Mouse (Mus musculus) forebrain, embryonic 16.5 days (tissue): ENCODE results near the gene Nfkb2. TPM values are rescaled to one million over a fixed set of nuclear protein-coding genes. Genes with fewer than 3 reads are reported as not detected.

ENCODE experiments used
- ATAC-seq: fragments of 200-750 bp; cut with Nextera tagmentation; 2 replicates; pipeline ENCODE4 v1.8.0; 2017; ENCODE audit warnings: mild to moderate bottlenecking, moderate library complexity
- H3K27ac ChIP-seq: fragments of 300-500 bp; sonication (generic); 2 replicates; pipeline ENCODE4 v1.5.1; 2014; ENCODE audit warnings: low read length, control low read depth
- H3K27me3 ChIP-seq: fragments of 300-500 bp; sonication (generic); replicated peaks from 2 replicates; pipeline ENCODE4 v1.6.1; 2014; ENCODE audit warnings: low read length; ENCODE audit not compliant: control insufficient read depth, insufficient read depth
- H3K36me3 ChIP-seq: fragments of 300-500 bp; sonication (generic); 2 replicates; pipeline ENCODE4 v1.6.1; 2014; ENCODE audit not compliant: control insufficient read depth, insufficient read depth
- H3K4me1 ChIP-seq: fragments of 300-500 bp; sonication (generic); replicated peaks from 2 replicates; pipeline ENCODE4 v1.6.1; 2014; ENCODE audit warnings: low read length; ENCODE audit not compliant: control insufficient read depth, insufficient read depth
- H3K4me2 ChIP-seq: fragments of 300-500 bp; sonication (generic); 2 replicates; pipeline ENCODE4 v1.6.1; 2014; ENCODE audit warnings: mild to moderate bottlenecking, low read length, control low read depth
- H3K4me3 ChIP-seq: fragments of 300-500 bp; sonication (generic); replicated peaks from 2 replicates; pipeline ENCODE4 v1.5.1; 2014; ENCODE audit warnings: mild to moderate bottlenecking, low read length, control low read depth
- H3K9ac ChIP-seq: fragments of 300-500 bp; sonication (generic); replicated peaks from 2 replicates; pipeline ENCODE4 v1.6.1; 2014; ENCODE audit warnings: low read depth, low read length, control low read depth
- H3K9me3 ChIP-seq: fragments of 300-500 bp; sonication (generic); 2 replicates; pipeline ENCODE4 v1.6.1; 2016; ENCODE audit warnings: low read length; ENCODE audit not compliant: control insufficient read depth
- WGBS: fragments of 180-500 bp; shearing (Covaris S2); extraction: QIAGEN DNeasy Blood & Tissue Kit; methylation state at CpG from one replicate; pipeline ENCODE4 v1.1.7; 2014; 5-methylcytosine and 5-hydroxymethylcytosine counted together
- polyA plus RNA-seq: library from polyadenylated mRNA; unstranded; fragments of >200 nt; fragmentation: Nextera tagmentation; extraction: Ambion mirVana; gene quantifications from 2 replicates; pipeline ENCODE4 v1.2.1, GENCODE M21; 2015

Gene Nfkb2
- 1.8 and 1.9 TPM in 2 replicates for polyA plus RNA-seq

- Histone ChIP-seq H3K36me3 (no peaks in the 10 kb centered on the region), H3K27ac (no peak within 1 kb of the TSS), H3K4me1 (peaks cover 31% of the 10 kb centered on the region), H3K27me3 (peaks cover 12% of the 10 kb centered on the region), H3K9ac (peak within 1 kb of the TSS; percentile 66), H3K4me2 (peak within 1 kb of the TSS; percentile 89), H3K9me3 (no peaks in the 10 kb centered on the region), H3K4me3 (peak within 1 kb of the TSS; percentile 60)
- peak; percentile 73 for ATAC-seq
- under 1% methylated on average over 34 of the region's 39 CpGs for WGBS
These were observed at the start of gene Nfkb2 for GRCm38 (mm10) chr19:46304216-46304841. Gene Nfkb2, plus strand, starts transcription at chr19:46304320.

GRCm38 (mm10) chr19:46264762-46265161 lies 39.4 kb upstream of the Nfkb2 start:
- no peak overlapping the region for H3K4me3 ChIP-seq
- no peaks in the 10 kb centered on the region for H3K27me3 ChIP-seq
- H3K9ac ChIP-seq = no peak overlapping the region
- H3K4me1 ChIP-seq = no peaks in the 10 kb centered on the region
- ATAC-seq = no peak
- no peak overlapping the region for H3K4me2 ChIP-seq
- no peaks in the 10 kb centered on the region for H3K9me3 ChIP-seq
- peaks cover 47% of the 10 kb centered on the region for H3K36me3 ChIP-seq
- H3K27ac ChIP-seq = no peak overlapping the region
- 89% methylated on average over 7 of the region's 7 CpGs for WGBS

- Histone ChIP-seq H3K36me3 (peaks cover 42% of the 10 kb centered on the region), H3K4me2 (no peak overlapping the region), H3K9me3 (no peaks in the 10 kb centered on the region), H3K27me3 (no peaks in the 10 kb centered on the region), H3K27ac (no peak overlapping the region), H3K4me1 (no peaks in the 10 kb centered on the region), H3K4me3 (no peak overlapping the region), H3K9ac (no peak overlapping the region)
- ATAC-seq = no peak
These were observed 28.8 kb upstream of the Nfkb2 start for GRCm38 (mm10) chr19:46275307-46275706.

GRCm38 (mm10) chr19:46282081-46282849 lies 21.9 kb upstream of the Nfkb2 start:
- H3K27ac ChIP-seq = no peak overlapping the region
- no peak for ATAC-seq
- H3K4me1 ChIP-seq = no peaks in the 10 kb centered on the region
- H3K36me3 ChIP-seq = peaks cover 38% of the 10 kb centered on the region
- WGBS = 94% methylated on average over 11 of the region's 11 CpGs
- H3K9ac ChIP-seq = no peak overlapping the region
- H3K9me3 ChIP-seq = no peaks in the 10 kb centered on the region
- no peaks in the 10 kb centered on the region for H3K27me3 ChIP-seq
- no peak overlapping the region for H3K4me2 ChIP-seq
- H3K4me3 ChIP-seq = no peak overlapping the region

- Histone ChIP-seq H3K9me3 (no peaks in the 10 kb centered on the region), H3K4me1 (no peaks in the 10 kb centered on the region), H3K4me3 (no peak overlapping the region), H3K27ac (no peak overlapping the region), H3K9ac (no peak overlapping the region), H3K27me3 (no peaks in the 10 kb centered on the region), H3K4me2 (no peak overlapping the region), H3K36me3 (peaks cover 35% of the 10 kb centered on the region)
- ATAC-seq = no peak
- 93% methylated on average over 4 of the region's 4 CpGs for WGBS
These were observed 19.4 kb upstream of the Nfkb2 start for GRCm38 (mm10) chr19:46284686-46285085.

- ATAC-seq = no peak
- Histone ChIP-seq H3K9ac (no peak overlapping the region), H3K4me1 (no peaks in the 10 kb centered on the region), H3K9me3 (no peaks in the 10 kb centered on the region), H3K4me2 (no peak overlapping the region), H3K27me3 (no peaks in the 10 kb centered on the region), H3K27ac (no peak overlapping the region), H3K36me3 (peaks cover 32% of the 10 kb centered on the region), H3K4me3 (no peak overlapping the region)
- 81% methylated on average over 7 of the region's 7 CpGs for WGBS
These were observed 18.5 kb upstream of the Nfkb2 start for GRCm38 (mm10) chr19:46285631-46286030.

- 81% methylated on average over 6 of the region's 6 CpGs for WGBS
- no peak for ATAC-seq
- Histone ChIP-seq H3K27me3 (no peaks in the 10 kb centered on the region), H3K4me3 (no peak overlapping the region), H3K36me3 (peaks cover 30% of the 10 kb centered on the region), H3K4me1 (no peaks in the 10 kb centered on the region), H3K4me2 (no peak overlapping the region), H3K9me3 (no peaks in the 10 kb centered on the region), H3K27ac (no peak overlapping the region), H3K9ac (no peak overlapping the region)
These were observed 18.1 kb upstream of the Nfkb2 start for GRCm38 (mm10) chr19:46286047-46286446.

GRCm38 (mm10) chr19:46286926-46287325 lies 17.2 kb upstream of the Nfkb2 start:
- WGBS = 92% methylated on average over 3 of the region's 3 CpGs
- no peak overlapping the region for H3K9ac ChIP-seq
- H3K4me2 ChIP-seq = no peak overlapping the region
- H3K36me3 ChIP-seq = peaks cover 30% of the 10 kb centered on the region
- no peak for ATAC-seq
- H3K27ac ChIP-seq = no peak overlapping the region
- H3K4me3 ChIP-seq = no peak overlapping the region
- H3K27me3 ChIP-seq = no peaks in the 10 kb centered on the region; the same call in 1 of the 2 replicates
- H3K4me1 ChIP-seq = no peaks in the 10 kb centered on the region
- H3K9me3 ChIP-seq = no peaks in the 10 kb centered on the region

GRCm38 (mm10) chr19:46287566-46287965 lies 16.6 kb upstream of the Nfkb2 start:
- Histone ChIP-seq H3K27ac (no peak overlapping the region), H3K9me3 (no peaks in the 10 kb centered on the region), H3K4me3 (no peak overlapping the region), H3K27me3 (no peaks in the 10 kb centered on the region; the same call in 1 of the 2 replicates), H3K9ac (no peak overlapping the region), H3K4me1 (no peaks in the 10 kb centered on the region), H3K36me3 (peaks cover 24% of the 10 kb centered on the region), H3K4me2 (no peak overlapping the region)
- no peak for ATAC-seq
- WGBS = 89% methylated on average over 3 of the region's 3 CpGs
